Comparison of ENCODE assay signal across 8 mouse cellular contexts in genomic region chr11:43425824-43426413, GRCm38 (mm10). TPM values are rescaled to one million over a fixed set of nuclear protein-coding genes. Genes with fewer than 3 reads are reported as not detected.
DNase-seq lines count a peak whose midpoint lies in the region; ATAC-seq and TF ChIP-seq lines count a peak whose summit lies in the region.

Gene Pttg1, minus strand, starts transcription at chr11:43426251.

- no peak for TF ChIP-seq CTCF in G1E (IDR thresholded peaks at IDR 0.05; ENCODE audit: low read depth, low read length)
- TF ChIP-seq CTCF in layer of hippocampus, adult 2 months (conservative IDR thresholded peaks at IDR 0.05) = no peak

- no peaks in the 10 kb centered on the region for H3K9me3 ChIP-seq in G1E (replicated peaks)
- no peaks in the 10 kb centered on the region for H3K9me3 ChIP-seq in forebrain, embryonic 16.5 days (ENCODE audit: control insufficient read depth, low read length)
- H3K9me3 ChIP-seq in lung, embryonic 15.5 days = no peaks in the 10 kb centered on the region

- peak; percentile 94 for ATAC-seq in G1E (ENCODE audit: extremely low read depth, insufficient number of reproducible peaks, low FRiP score, poor library complexity, severe bottlenecking)
- peak; percentile 99 for ATAC-seq in forebrain, embryonic 16.5 days
- peak; percentile 98 for ATAC-seq in lung, embryonic 15.5 days (ENCODE audit: borderline replicate concordance, extremely low read depth, low FRiP score, low TSS enrichment)

- H3K4me3 ChIP-seq in G1E (ENCODE audit: low read depth, low read length) = peak within 1 kb of the TSS; percentile 75
- H3K4me3 ChIP-seq in forebrain, embryonic 16.5 days (replicated peaks; ENCODE audit: low read length) = peak within 1 kb of the TSS; percentile 53
- H3K4me3 ChIP-seq in layer of hippocampus, adult 2 months = peak within 1 kb of the TSS; percentile 77
- peak within 1 kb of the TSS; percentile 65 for H3K4me3 ChIP-seq in lung, embryonic 15.5 days

- intact Hi-C loops in heart, postnatal 36 days (cut with DNase I) = no loop called here

- peak; percentile 69 for DNase-seq in G1E (ENCODE audit: low spot score)
- DNase-seq in cerebellum, adult 18-20 months = peak; percentile 71 to 78
- peak; percentile 78 to 80 for DNase-seq in heart, postnatal 36 days
- peak; percentile 62 to 77 for DNase-seq in layer of hippocampus, adult 2 months (ENCODE audit: low spot score in 2 of 2)
- DNase-seq in ovary, adult 18-20 months (ENCODE audit: low spot score) = peak; percentile 73
- peak; percentile 90 for DNase-seq in thymus, postnatal 0 days (ENCODE audit: low spot score)

- no peak within 1 kb of the TSS for H3K27ac ChIP-seq in forebrain, embryonic 16.5 days (ENCODE audit: low read length)
- H3K27ac ChIP-seq in layer of hippocampus, adult 2 months = peak within 1 kb of the TSS; percentile 86
- H3K27ac ChIP-seq in lung, embryonic 15.5 days = peak within 1 kb of the TSS; percentile 39; the same call in 1 of the 2 replicates

- 4% methylated on average over 27 of the region's 27 CpGs for whole genome bisulfite sequencing in forebrain, embryonic 16.5 days
- WGBS in lung, embryonic 15.5 days = 3% methylated on average over 27 of the region's 27 CpGs

- no peaks in the 10 kb centered on the region; the same call in 1 of the 2 replicates for H3K27me3 ChIP-seq in G1E (ENCODE audit: insufficient read depth, low read length)
- no peaks in the 10 kb centered on the region for H3K27me3 ChIP-seq in forebrain, embryonic 16.5 days (replicated peaks; ENCODE audit: control insufficient read depth, insufficient read depth, low read length)
- H3K27me3 ChIP-seq in lung, embryonic 15.5 days = no peaks in the 10 kb centered on the region

- peak within 1 kb of the TSS; percentile 51 for H3K9ac ChIP-seq in forebrain, embryonic 16.5 days (replicated peaks; ENCODE audit: low read depth, low read length)
- peak within 1 kb of the TSS; percentile 58 for H3K9ac ChIP-seq in lung, embryonic 15.5 days

- H3K4me1 ChIP-seq in G1E (ENCODE audit: insufficient read depth, low read depth, low read length) = peaks cover 12% of the 10 kb centered on the region
- peaks cover 4% of the 10 kb centered on the region; the same call in 1 of the 2 replicates for H3K4me1 ChIP-seq in forebrain, embryonic 16.5 days (replicated peaks; ENCODE audit: control insufficient read depth, insufficient read depth, low read length)
- H3K4me1 ChIP-seq in lung, embryonic 15.5 days = peaks cover 15% of the 10 kb centered on the region

- peak within 1 kb of the TSS; percentile 50 for H3K4me2 ChIP-seq in forebrain, embryonic 16.5 days (ENCODE audit: low read length)
- H3K4me2 ChIP-seq in lung, embryonic 15.5 days = peak within 1 kb of the TSS; percentile 55

- H3K36me3 ChIP-seq in G1E (replicated peaks) = peaks cover 31% of the 10 kb centered on the region
- H3K36me3 ChIP-seq in forebrain, embryonic 16.5 days (ENCODE audit: control insufficient read depth, insufficient read depth) = no peaks in the 10 kb centered on the region
- H3K36me3 ChIP-seq in lung, embryonic 15.5 days = peaks cover 4% of the 10 kb centered on the region; the same call in 1 of the 2 replicates

RNA-seq across cellular contexts. Expression of gene Pttg1, which starts in this region (rescaled TPM):
- total RNA-seq in G1E (2014; fragmentation: Nextera tagmentation) (93.7 and 105 TPM in 2 replicates), G1E (2017) (60.1 and 63.5 TPM in 2 replicates)
- polyA plus RNA-seq in G1E (2012) = 5.9 and 9.3 TPM in 2 replicates
- polyA plus RNA-seq in forebrain, embryonic 16.5 days (2015; fragmentation: Nextera tagmentation; extraction: Ambion mirVana) = 27.0 and 32.7 TPM in 2 replicates
- 10 to 100 TPM; 77.7 to 78.6 TPM for total RNA-seq in heart, postnatal 36 days (2021)
- total RNA-seq in layer of hippocampus, adult 2 months (2021) = 10 to 100 TPM; 23.5 to 28.6 TPM
- 86.8 and 95.0 TPM in 2 replicates for polyA plus RNA-seq in lung, embryonic 15.5 days (2015; fragmentation: Nextera tagmentation; extraction: Ambion mirVana)
- 112 and 114 TPM in 2 replicates for polyA plus RNA-seq in thymus, postnatal 0 days (2015; fragmentation: Nextera tagmentation; extraction: Ambion mirVana)
